Mouse (Mus musculus) CH12.LX (cell line): ENCODE measurements around the gene Hells. TPM values are rescaled to one million over a fixed set of nuclear protein-coding genes. Genes with fewer than 3 reads are reported as not detected.

Experiments used
- DNase-seq: peaks from one replicate; pipeline ENCODE4 v3.0.0-alpha.2; 2013; ENCODE audit errors: extremely low read depth
- H3K27ac ChIP-seq: 2 replicates; pipeline ENCODE4 v1.5.1; 2012; ENCODE audit warnings: low read depth, mild to moderate bottlenecking, control low read depth, moderate library complexity; ENCODE audit not compliant: insufficient read depth
- H3K27me3 ChIP-seq: replicated peaks from 2 replicates; pipeline ENCODE3; 2012; ENCODE audit warnings: inconsistent platforms
- H3K36me3 ChIP-seq, 2 experiments: replicated peaks in 1 of 2; 2 replicates each; pipeline versions ENCODE3 to v1.6.1; 2012; ENCODE audit warnings: inconsistent platforms in 1 of 2, low read length in 1 of 2, mild to moderate bottlenecking in 1 of 2, mixed read lengths in 1 of 2, moderate library complexity in 1 of 2; ENCODE audit not compliant: control insufficient read depth in 1 of 2, insufficient read depth in 1 of 2
- H3K4me1 ChIP-seq, 2 experiments: 2 replicates each; pipeline ENCODE4 v1.6.1; 2012; ENCODE audit warnings: inconsistent platforms in 1 of 2, moderate library complexity in 1 of 2; ENCODE audit not compliant: insufficient read depth in 2 of 2, control insufficient read depth in 1 of 2
- H3K4me2 ChIP-seq: 2 replicates; pipeline ENCODE4 v1.6.1; 2012; ENCODE audit warnings: low read depth, mild to moderate bottlenecking, control low read depth; ENCODE audit not compliant: poor library complexity, insufficient read depth, severe bottlenecking
- H3K4me3 ChIP-seq, 3 experiments: fragments of 150-350 bp in 1 of 3; sonication (generic) in 1 of 3; replicated peaks in 1 of 3; 2 replicates each; pipeline versions ENCODE3 to v1.5.1; 2011 to 2012; ENCODE audit warnings: low read depth in 2 of 3, low read length in 2 of 3, mild to moderate bottlenecking in 2 of 3, moderate library complexity in 2 of 3, control low read depth in 1 of 3, improper control_type of control experiment in 1 of 3, inconsistent platforms in 1 of 3, mixed read lengths in 1 of 3; ENCODE audit not compliant: poor library complexity in 1 of 3
- H3K79me2 ChIP-seq: replicated peaks from 2 replicates; pipeline ENCODE4 v1.6.1; 2012; ENCODE audit warnings: mild to moderate bottlenecking, moderate library complexity; ENCODE audit not compliant: control insufficient read depth, poor library complexity, insufficient read depth, severe bottlenecking; ENCODE audit errors: extremely low read depth
- H3K9ac ChIP-seq: 2 replicates; pipeline ENCODE4 v1.6.1; 2012; ENCODE audit warnings: low read depth, mild to moderate bottlenecking, control low read depth, moderate library complexity; ENCODE audit not compliant: insufficient read depth
- H3K9me3 ChIP-seq: replicated peaks from 2 replicates; pipeline ENCODE3; 2012; ENCODE audit warnings: low read length, inconsistent platforms, mixed read lengths
- BHLHE40 ChIP-seq: IDR thresholded peaks from 2 replicates; pipeline ENCODE4 v1.6.1; 2011; ENCODE audit warnings: mild to moderate bottlenecking, low read depth, low read length, improper control_type of control experiment
- CHD1 ChIP-seq: IDR thresholded peaks from 2 replicates; pipeline ENCODE4 v1.6.1; 2012; ENCODE audit warnings: low read depth, low read length, improper control_type of control experiment, inconsistent platforms
- CTCF ChIP-seq, 2 experiments: IDR thresholded peaks in 1 of 2; conservative IDR thresholded peaks in 1 of 2; 2 replicates each; pipeline ENCODE4 v1.5.1; 2011 to 2012; ENCODE audit warnings: low read depth in 2 of 2, low read length in 2 of 2, improper control_type of control experiment in 1 of 2, inconsistent platforms in 1 of 2, mild to moderate bottlenecking in 1 of 2, moderate library complexity in 1 of 2
- E2F4 ChIP-seq: IDR thresholded peaks from 2 replicates; pipeline ENCODE4 v1.6.1; 2011; ENCODE audit warnings: low read depth, low read length, improper control_type of control experiment; ENCODE audit not compliant: insufficient replicate concordance
- EP300 ChIP-seq: IDR thresholded peaks from 2 replicates; pipeline ENCODE4 v1.6.1; 2011; ENCODE audit warnings: low read length, improper control_type of control experiment
- HCFC1 ChIP-seq: IDR thresholded peaks from 2 replicates; pipeline ENCODE4 v1.6.1; 2012; ENCODE audit warnings: low read depth, mild to moderate bottlenecking, inconsistent platforms, low read length, improper control_type of control experiment
- JUN ChIP-seq: IDR thresholded peaks from 2 replicates; pipeline ENCODE4 v1.6.1; 2011; ENCODE audit warnings: low read depth, mild to moderate bottlenecking, low read length, improper control_type of control experiment, moderate library complexity; ENCODE audit not compliant: insufficient read depth
- JUND ChIP-seq: conservative IDR thresholded peaks from 2 replicates; pipeline ENCODE4 v1.6.1; 2011; ENCODE audit warnings: low read depth, low read length, improper control_type of control experiment
- KAT2A ChIP-seq: IDR thresholded peaks from 2 replicates; pipeline ENCODE4 v1.6.1; 2012; ENCODE audit warnings: low read length, improper control_type of control experiment, inconsistent platforms; ENCODE audit not compliant: insufficient replicate concordance
- MEF2A ChIP-seq: IDR thresholded peaks from 2 replicates; pipeline ENCODE4 v1.6.1; 2014; ENCODE audit warnings: low read depth, mild to moderate bottlenecking, inconsistent platforms, low read length, improper control_type of control experiment, borderline replicate concordance
- MYC ChIP-seq: IDR thresholded peaks from 2 replicates; pipeline ENCODE4 v1.6.1; 2011; ENCODE audit warnings: low read depth, mild to moderate bottlenecking, improper control_type of control experiment, low read length
- NRF1 ChIP-seq: IDR thresholded peaks from 2 replicates; pipeline ENCODE4 v1.6.1; 2014; ENCODE audit warnings: low read depth, mild to moderate bottlenecking, inconsistent platforms, low read length, improper control_type of control experiment, moderate library complexity
- POLR2A ChIP-seq: IDR thresholded peaks from 2 replicates; pipeline ENCODE4 v1.6.1; 2011; ENCODE audit warnings: low read depth, mild to moderate bottlenecking, improper control_type of control experiment, low read length
- POLR2AphosphoS2 ChIP-seq: IDR thresholded peaks from 2 replicates; pipeline ENCODE4 v1.6.1; 2011; ENCODE audit warnings: low read depth, low read length, improper control_type of control experiment
- RAD21 ChIP-seq: IDR thresholded peaks from 2 replicates; pipeline ENCODE4 v1.6.1; 2011; ENCODE audit warnings: low read depth, mild to moderate bottlenecking, low read length, improper control_type of control experiment, moderate library complexity
- SMC3 ChIP-seq: IDR thresholded peaks from 2 replicates; pipeline ENCODE4 v1.6.1; 2011; ENCODE audit warnings: low read depth, low read length, improper control_type of control experiment
- UBTF ChIP-seq: IDR thresholded peaks from 2 replicates; pipeline ENCODE4 v1.6.1; 2012; ENCODE audit warnings: low read depth, mild to moderate bottlenecking, inconsistent platforms, low read length, improper control_type of control experiment, moderate library complexity
- USF2 ChIP-seq: conservative IDR thresholded peaks from 2 replicates; pipeline ENCODE4 v1.6.1; 2011; ENCODE audit warnings: low read depth, low read length, improper control_type of control experiment
- ZC3H11A ChIP-seq: IDR thresholded peaks from 2 replicates; pipeline ENCODE4 v1.6.1; 2012; ENCODE audit warnings: low read depth, mild to moderate bottlenecking, inconsistent platforms, low read length, improper control_type of control experiment
- ZMIZ1 ChIP-seq: IDR thresholded peaks from 2 replicates; pipeline ENCODE4 v1.6.1; 2012; ENCODE audit warnings: low read depth, mild to moderate bottlenecking, inconsistent platforms, low read length, improper control_type of control experiment
- ZNF384 ChIP-seq: IDR thresholded peaks from 2 replicates; pipeline ENCODE4 v1.6.1; 2012; ENCODE audit warnings: low read depth, low read length, improper control_type of control experiment, inconsistent platforms
- dilution Hi-C: fragments of 300-500 bp; cut with MboI; formaldehyde crosslinking; loops from 2 replicates; pipeline ENCODE4 v1.14.3; 2020; ENCODE audit warnings: low sequenced_read_pairs; ENCODE audit not compliant: extremely low pct_unique_long_range_greater_than_20kb, extremely low pct_ligation_motif_present
- in situ Hi-C: fragments of 300-500 bp; cut with MboI; formaldehyde crosslinking; loops from 3 replicates; pipeline ENCODE4 v1.14.3; 2019; ENCODE audit warnings: low sequenced_read_pairs, low pct_ligation_motif_present, low pct_unique_long_range_greater_than_20kb, mixed read lengths
- polyA plus RNA-seq: library from polyadenylated mRNA; unstranded; fragments of >175 nt; gene quantifications from 2 replicates; pipeline ENCODE4 v1.2.1, GENCODE M21; 2012; ENCODE audit warnings: low read depth; ENCODE audit not compliant: insufficient read length
- total RNA-seq, 2 experiments: library from RNA; depleted of rRNA; stranded (reverse); fragments of 300-350 nt in 1 of 2; fragments of >200 nt in 1 of 2; gene quantifications; 2 replicates each; pipeline ENCODE4 v1.2.3; 2012 to 2014

Gene Hells
- total and polyA plus RNA-seq, 3 experiments: 73.2 to 393 (median 131) TPM

DNA sequence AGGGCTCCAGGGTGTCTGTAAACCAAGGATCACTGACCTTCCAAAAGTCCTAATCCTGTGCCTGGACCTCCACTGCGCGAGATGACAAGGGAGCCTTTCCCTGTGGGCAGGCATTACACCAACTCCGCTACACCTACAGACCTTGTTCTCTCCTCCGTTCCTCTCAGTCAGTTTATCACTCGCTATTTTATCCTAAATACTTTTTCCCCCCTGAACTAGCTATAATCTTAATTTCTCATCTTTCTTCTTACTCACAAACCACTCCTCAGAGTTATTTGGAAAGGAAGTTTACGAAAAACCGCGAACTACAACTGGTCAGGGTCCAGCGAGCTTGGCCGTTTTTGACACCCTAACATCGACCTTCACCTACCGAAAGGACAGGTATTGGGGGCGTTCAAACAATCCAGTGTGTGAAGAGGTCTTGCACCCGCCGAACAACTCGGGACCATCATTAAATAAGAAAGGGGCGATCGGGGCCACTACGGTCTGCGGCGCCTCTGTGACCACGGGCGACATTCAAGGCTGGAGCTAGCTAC is 395 bp upstream of the Hells start:
- peak overlapping the region; percentile 73 to 93 (median 87) for H3K4me3 ChIP-seq
- H3K9me3 ChIP-seq: no peaks in the 10 kb centered on the region
- peaks cover 3 to 31% of the 10 kb centered on the region in 2 experiments for H3K4me1 ChIP-seq
- H3K27me3 ChIP-seq: no peaks in the 10 kb centered on the region
- dilution Hi-C loops (no loop called here), in situ Hi-C loops (no loop called here)
- peak overlapping the region; percentile 89 for H3K9ac ChIP-seq
- TF ChIP-seq USF2: no peak
- 0 out of 2 replicates have a peak, but pooled peaks have one; percentile 7 for TF ChIP-seq EP300
- H3K4me2 ChIP-seq: peak overlapping the region; percentile 25
- H3K27ac ChIP-seq: peak overlapping the region; percentile 65; the same call in 1 of the 2 replicates
- peaks cover 15 to 40% of the 10 kb centered on the region in 2 experiments for H3K36me3 ChIP-seq
- peak; percentile 23 for DNase-seq
- peaks cover 40% of the 10 kb centered on the region for H3K79me2 ChIP-seq

DNA sequence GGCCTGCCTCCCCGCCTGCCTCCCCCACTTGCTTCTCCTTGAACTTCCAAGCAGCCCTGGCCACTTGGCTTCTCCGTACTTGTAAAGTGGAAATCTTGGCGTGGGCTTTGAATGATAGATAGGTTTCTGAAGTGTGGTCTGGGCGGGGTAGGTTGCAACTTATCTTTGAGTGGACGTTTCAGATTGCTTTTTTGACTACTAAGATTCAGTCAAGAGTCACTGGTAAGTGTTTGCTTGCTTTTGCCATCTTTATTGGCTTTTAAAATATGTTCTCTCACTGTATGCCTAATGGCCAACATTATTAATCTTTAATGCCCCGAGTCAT is 813 bp downstream of the Hells start:
- H3K4me1 ChIP-seq: peaks cover 6 to 39% of the 10 kb centered on the region in 2 experiments
- H3K4me2 ChIP-seq: peak overlapping the region; percentile 94; the same call in 1 of the 2 replicates
- no peaks in the 10 kb centered on the region for H3K9me3 ChIP-seq
- dilution Hi-C loops: no loop called here
- TF ChIP-seq KAT2A (no peak), BHLHE40 (no peak), CHD1 (no peak), E2F4 (no peak), NRF1 (no peak), SMC3 (no peak), POLR2AphosphoS2 (no peak), HCFC1 (no peak), ZC3H11A (no peak), POLR2A (no peak), JUND (no peak), UBTF (no peak), MYC (no peak), ZNF384 (no peak), CTCF (conservative IDR thresholded peaks at IDR 0.05 in 1 of 2, IDR thresholded peaks at IDR 0.05 in 1 of 2; ENCODE audit: low read depth in 2 of 2, low read length in 2 of 2) (no peak), JUN (no peak), RAD21 (no peak), ZMIZ1 (no peak), MEF2A (no peak), EP300 (no peak)
- H3K9ac ChIP-seq: peak overlapping the region; percentile 89
- in situ Hi-C loops: no loop called here
- H3K27me3 ChIP-seq: no peaks in the 10 kb centered on the region
- peaks cover 20 to 51% of the 10 kb centered on the region in 2 experiments for H3K36me3 ChIP-seq
- peaks cover 46% of the 10 kb centered on the region for H3K79me2 ChIP-seq
- H3K4me3 ChIP-seq: peak overlapping the region; percentile 73 to 93 (median 87)
- no peak for DNase-seq
- no peak overlapping the region for H3K27ac ChIP-seq
